Mouse (Mus musculus) intestine, embryonic 15.5 days (tissue): Measurements from ENCODE around the gene 1700037C18Rik. TPM values are rescaled to one million over a fixed set of nuclear protein-coding genes. Genes with fewer than 3 reads are reported as not detected.
A peak's percentile ranks its signal among the peaks of the same experiment; 100 is the strongest.
"Not testable (repeated sequence)": the region's sequence is repeated elsewhere in the genome, so short reads cannot be mapped to it uniquely, and the experiment has no call there.

Source experiments
- ATAC-seq: fragments of 200-750 bp; cut with Nextera tagmentation; 2 replicates; pipeline ENCODE4 v1.8.0; 2017; ENCODE audit warnings: moderate TSS enrichment, moderate library complexity
- H3K27ac ChIP-seq: fragments of 300-500 bp; sonication (generic); 2 replicates; pipeline ENCODE4 v1.5.1; 2015; ENCODE audit warnings: mild to moderate bottlenecking, inconsistent platforms
- H3K27me3 ChIP-seq: fragments of 300-500 bp; sonication (generic); replicated peaks from 2 replicates; pipeline ENCODE4 v1.6.1; 2015; ENCODE audit warnings: inconsistent platforms
- H3K36me3 ChIP-seq: fragments of 300-500 bp; sonication (generic); 2 replicates; pipeline ENCODE4 v1.6.1; 2015; ENCODE audit warnings: inconsistent platforms
- H3K4me1 ChIP-seq: fragments of 300-500 bp; sonication (generic); replicated peaks from 2 replicates; pipeline ENCODE4 v1.6.1; 2015; ENCODE audit warnings: inconsistent platforms
- H3K4me2 ChIP-seq: fragments of 300-500 bp; sonication (generic); replicated peaks from 2 replicates; pipeline ENCODE4 v1.6.1; 2015; ENCODE audit warnings: mild to moderate bottlenecking, inconsistent platforms
- H3K4me3 ChIP-seq: fragments of 300-500 bp; sonication (generic); replicated peaks from 2 replicates; pipeline ENCODE4 v1.5.1; 2015; ENCODE audit warnings: inconsistent platforms
- H3K9ac ChIP-seq: fragments of 300-500 bp; sonication (generic); 2 replicates; pipeline ENCODE4 v1.6.1; 2015; ENCODE audit warnings: inconsistent platforms
- H3K9me3 ChIP-seq: fragments of 300-500 bp; sonication (generic); 2 replicates; pipeline ENCODE4 v1.6.1; 2016; ENCODE audit warnings: inconsistent platforms
- WGBS: fragments of 180-500 bp; shearing (Covaris S2); methylation state at CpG from one replicate; pipeline ENCODE4 v1.1.7; 2015; 5-methylcytosine and 5-hydroxymethylcytosine counted together
- polyA plus RNA-seq: library from polyadenylated mRNA; unstranded; fragments of >200 nt; fragmentation: Nextera tagmentation; extraction: Ambion mirVana; gene quantifications from 2 replicates; pipeline ENCODE4 v1.2.1, GENCODE M21; 2015

Gene 1700037C18Rik
- polyA plus RNA-seq, 1 experiment from 2014 or later: 5.0 TPM

- Histone ChIP-seq H3K4me1 (no peaks in the 10 kb centered on the region), H3K27ac (no peak overlapping the region), H3K9ac (no peak overlapping the region), H3K9me3 (no peaks in the 10 kb centered on the region), H3K27me3 (no peaks in the 10 kb centered on the region), H3K4me2 (no peak overlapping the region), H3K36me3 (0 out of 2 replicates have a peak, but pooled peaks cover 3% of the 10 kb centered on the region), H3K4me3 (no peak overlapping the region)
- WGBS: 82% methylated on average over 1 of the region's 1 CpGs
- ATAC-seq: no peak
These were observed 52.7 kb downstream of the 1700037C18Rik start for GRCm38 (mm10) chr16:3855776-3856175.

- H3K36me3 ChIP-seq: no peaks in the 10 kb centered on the region
- no peaks in the 10 kb centered on the region for H3K9me3 ChIP-seq
- ATAC-seq: no peak
- H3K27ac ChIP-seq: no peak overlapping the region
- no peaks in the 10 kb centered on the region for H3K27me3 ChIP-seq
- no peaks in the 10 kb centered on the region for H3K4me1 ChIP-seq
- no peak overlapping the region for H3K9ac ChIP-seq
- H3K4me2 ChIP-seq: no peak overlapping the region
- 70% methylated on average over 11 of the region's 11 CpGs for WGBS
- H3K4me3 ChIP-seq: no peak overlapping the region
These were observed 53.9 kb downstream of the 1700037C18Rik start for GRCm38 (mm10) chr16:3854437-3855182.

- Histone ChIP-seq H3K4me1 (peaks cover 5% of the 10 kb centered on the region), H3K27me3 (no peaks in the 10 kb centered on the region), H3K9me3 (no peaks in the 10 kb centered on the region), H3K36me3 (no peaks in the 10 kb centered on the region), H3K4me2 (no peak overlapping the region), H3K4me3 (no peak overlapping the region), H3K9ac (no peak overlapping the region), H3K27ac (no peak overlapping the region)
- no peak for ATAC-seq
- WGBS: 37% methylated on average over 12 of the region's 12 CpGs
These were observed 55.9 kb downstream of the 1700037C18Rik start for GRCm38 (mm10) chr16:3852586-3852985.

- H3K27me3 ChIP-seq, H3K36me3 ChIP-seq, H3K9ac ChIP-seq, ATAC-seq, H3K4me1 ChIP-seq, H3K4me2 ChIP-seq, H3K9me3 ChIP-seq, H3K27ac ChIP-seq, H3K4me3 ChIP-seq: not testable (repeated sequence)
- 88% methylated on average over 13 of the region's 13 CpGs for WGBS
These were observed 57.2 kb downstream of the 1700037C18Rik start for GRCm38 (mm10) chr16:3851301-3851700.

- WGBS: 75% methylated on average over 3 of the region's 3 CpGs
- no peak overlapping the region for H3K4me3 ChIP-seq
- no peaks in the 10 kb centered on the region for H3K36me3 ChIP-seq
- H3K4me1 ChIP-seq: peaks cover 5% of the 10 kb centered on the region
- no peak overlapping the region for H3K27ac ChIP-seq
- no peaks in the 10 kb centered on the region for H3K9me3 ChIP-seq
- no peak overlapping the region for H3K4me2 ChIP-seq
- no peaks in the 10 kb centered on the region for H3K27me3 ChIP-seq
- ATAC-seq: no peak
- H3K9ac ChIP-seq: no peak overlapping the region
These were observed 60.1 kb downstream of the 1700037C18Rik start for GRCm38 (mm10) chr16:3848416-3848815.

- ATAC-seq: no peak
- no peak overlapping the region for H3K27ac ChIP-seq
- peaks cover 5% of the 10 kb centered on the region for H3K4me1 ChIP-seq
- no peaks in the 10 kb centered on the region for H3K27me3 ChIP-seq
- no peak overlapping the region for H3K9ac ChIP-seq
- H3K4me3 ChIP-seq: peak overlapping the region; percentile 67
- no peaks in the 10 kb centered on the region for H3K9me3 ChIP-seq
- H3K36me3 ChIP-seq: no peaks in the 10 kb centered on the region
- WGBS: 66% methylated on average over 4 of the region's 4 CpGs
- peak overlapping the region; percentile 77 for H3K4me2 ChIP-seq
These were observed 60.6 kb downstream of the 1700037C18Rik start for GRCm38 (mm10) chr16:3847871-3848270.

- H3K9ac ChIP-seq: peak within 1 kb of the TSS; percentile 68
- H3K4me1 ChIP-seq: peaks cover 5% of the 10 kb centered on the region
- H3K4me2 ChIP-seq: peak within 1 kb of the TSS; percentile 77
- 3% methylated on average over 38 of the region's 38 CpGs for WGBS
- H3K27me3 ChIP-seq: no peaks in the 10 kb centered on the region
- no peaks in the 10 kb centered on the region for H3K36me3 ChIP-seq
- H3K4me3 ChIP-seq: peak within 1 kb of the TSS; percentile 67
- no peaks in the 10 kb centered on the region for H3K9me3 ChIP-seq
- H3K27ac ChIP-seq: no peak within 1 kb of the TSS
- ATAC-seq: peak; percentile 100
These were observed 61.6 kb downstream of the 1700037C18Rik start, which contains the start of gene Zfp174 for GRCm38 (mm10) chr16:3846711-3847518. Gene Zfp174 (plus strand): TSS chr16:3847268.

Other genes with a start within 250 kb of the 1700037C18Rik start
- gene Mefv, start 190.6 kb downstream of the 1700037C18Rik start, polyA plus RNA-seq: 0.19 TPM in 1 of 2 replicates, not detected in the other
- gene Zfp263, start 164.6 kb downstream of the 1700037C18Rik start, polyA plus RNA-seq: 38.6 and 40.1 TPM in 2 replicates
- gene Olfr15, start 77.8 kb downstream of the 1700037C18Rik start, polyA plus RNA-seq: not detected in 2 replicates
- 1.0 TPM in 2 replicates for gene Zfp174, start 61.4 kb downstream of the 1700037C18Rik start, polyA plus RNA-seq
- gene Naa60, start 36.3 kb downstream of the 1700037C18Rik start, polyA plus RNA-seq: 38.4 and 42.6 TPM in 2 replicates
- gene Zfp597, start 24.1 kb downstream of the 1700037C18Rik start, polyA plus RNA-seq: 4.2 and 5.1 TPM in 2 replicates
- 1.2 and 1.6 TPM in 2 replicates for gene Gm20695, start 24.0 kb downstream of the 1700037C18Rik start, polyA plus RNA-seq
- 18.1 and 21.5 TPM in 2 replicates for gene Cluap1, start 112 bp upstream of the 1700037C18Rik start, polyA plus RNA-seq
- gene Nlrc3, start 67.9 kb upstream of the 1700037C18Rik start, polyA plus RNA-seq: 1.00 and 1.0 TPM in 2 replicates
- gene Slx4, start 95.1 kb upstream of the 1700037C18Rik start, polyA plus RNA-seq: 12.5 and 15.1 TPM in 2 replicates
- gene Dnase1, start 128.3 kb upstream of the 1700037C18Rik start, polyA plus RNA-seq: 2.7 and 2.9 TPM in 2 replicates
- gene Trap1, start 169.1 kb upstream of the 1700037C18Rik start, polyA plus RNA-seq: 115 and 116 TPM in 2 replicates